Mouse (Mus musculus): ENCODE data around the gene Nxph3.
"Not testable (repeated sequence)": the region's sequence is repeated elsewhere in the genome, so short reads cannot be mapped to it uniquely, and the experiment has no call there.

The Nxph3 gene

GRCm38 (mm10) chr11:95519299-95519698 lies 4.9 kb upstream of the Nxph3 start:
- DNase-seq (ENCODE audit: low spot score), result no peak

GRCm38 (mm10) chr11:95517162-95517561 lies 2.8 kb upstream of the Nxph3 start:
- no peak for DNase-seq (ENCODE audit: low spot score)

- DNase-seq (ENCODE audit: low spot score), result no peak
These were observed 2.1 kb upstream of the Nxph3 start for GRCm38 (mm10) chr11:95516491-95516911.

- DNase-seq (ENCODE audit: low spot score), result no peak
These were observed 1.3 kb upstream of the Nxph3 start for GRCm38 (mm10) chr11:95515376-95516323.

- DNase-seq (ENCODE audit: low spot score), result no peak
These were observed 691 bp downstream of the Nxph3 start for GRCm38 (mm10) chr11:95513461-95514297.

- no peak for DNase-seq (ENCODE audit: low spot score)
These were observed 2.0 kb downstream of the Nxph3 start for GRCm38 (mm10) chr11:95512383-95512782.

- no peak for DNase-seq (ENCODE audit: low spot score)
These were observed 2.5 kb downstream of the Nxph3 start for GRCm38 (mm10) chr11:95511919-95512318.

- no peak for DNase-seq (ENCODE audit: low spot score)
These were observed 3.7 kb downstream of the Nxph3 start for GRCm38 (mm10) chr11:95510631-95511030.

GRCm38 (mm10) chr11:95509126-95509717 lies 5.1 kb downstream of the Nxph3 start:
- DNase-seq (ENCODE audit: low spot score), result no peak

- no peak for DNase-seq (ENCODE audit: low spot score)
These were observed 6.0 kb downstream of the Nxph3 start for GRCm38 (mm10) chr11:95508211-95508926.

GRCm38 (mm10) chr11:95507785-95508184 lies 6.6 kb downstream of the Nxph3 start:
- DNase-seq (ENCODE audit: low spot score), result no peak

- DNase-seq (ENCODE audit: low spot score), result no peak
These were observed 7.2 kb downstream of the Nxph3 start for GRCm38 (mm10) chr11:95507041-95507716.

- no peak for DNase-seq (ENCODE audit: low spot score)
These were observed 10.1 kb downstream of the Nxph3 start for GRCm38 (mm10) chr11:95504271-95504731.

GRCm38 (mm10) chr11:95503581-95504180 lies 10.7 kb downstream of the Nxph3 start:
- DNase-seq (ENCODE audit: low spot score), result no peak

GRCm38 (mm10) chr11:95501826-95502225 lies 12.5 kb downstream of the Nxph3 start:
- DNase-seq (ENCODE audit: low spot score), result not testable (repeated sequence)

GRCm38 (mm10) chr11:95500836-95501235 lies 13.5 kb downstream of the Nxph3 start:
- no peak for DNase-seq (ENCODE audit: low spot score)

- DNase-seq (ENCODE audit: low spot score), result no peak
These were observed 14.0 kb downstream of the Nxph3 start for GRCm38 (mm10) chr11:95500412-95500811.

- DNase-seq (ENCODE audit: low spot score), result no peak
These were observed 16.4 kb downstream of the Nxph3 start for GRCm38 (mm10) chr11:95497921-95498320.

- no peak for DNase-seq (ENCODE audit: low spot score)
These were observed 18.5 kb downstream of the Nxph3 start for GRCm38 (mm10) chr11:95495883-95496282.

GRCm38 (mm10) chr11:95494374-95494773 lies 20.0 kb downstream of the Nxph3 start:
- no peak for DNase-seq (ENCODE audit: low spot score)

- DNase-seq (ENCODE audit: low spot score), result no peak
These were observed 20.4 kb downstream of the Nxph3 start for GRCm38 (mm10) chr11:95493950-95494349.

All from ovary, adult 18-20 months (tissue).